Mouse (Mus musculus) neural tube, postnatal 0 days (tissue): ENCODE measurements around the gene Itfg2. TPM values are rescaled to one million over a fixed set of nuclear protein-coding genes. Genes with fewer than 3 reads are reported as not detected.

ENCODE experiments used
- polyA plus RNA-seq: library from polyadenylated mRNA; unstranded; fragments of >200 nt; fragmentation: Nextera tagmentation; extraction: Ambion mirVana; gene quantifications from 2 replicates; pipeline ENCODE4 v1.2.1, GENCODE M21; 2015

Itfg2 gene
- polyA plus RNA-seq = 30.7 and 35.2 TPM in 2 replicates

DNA sequence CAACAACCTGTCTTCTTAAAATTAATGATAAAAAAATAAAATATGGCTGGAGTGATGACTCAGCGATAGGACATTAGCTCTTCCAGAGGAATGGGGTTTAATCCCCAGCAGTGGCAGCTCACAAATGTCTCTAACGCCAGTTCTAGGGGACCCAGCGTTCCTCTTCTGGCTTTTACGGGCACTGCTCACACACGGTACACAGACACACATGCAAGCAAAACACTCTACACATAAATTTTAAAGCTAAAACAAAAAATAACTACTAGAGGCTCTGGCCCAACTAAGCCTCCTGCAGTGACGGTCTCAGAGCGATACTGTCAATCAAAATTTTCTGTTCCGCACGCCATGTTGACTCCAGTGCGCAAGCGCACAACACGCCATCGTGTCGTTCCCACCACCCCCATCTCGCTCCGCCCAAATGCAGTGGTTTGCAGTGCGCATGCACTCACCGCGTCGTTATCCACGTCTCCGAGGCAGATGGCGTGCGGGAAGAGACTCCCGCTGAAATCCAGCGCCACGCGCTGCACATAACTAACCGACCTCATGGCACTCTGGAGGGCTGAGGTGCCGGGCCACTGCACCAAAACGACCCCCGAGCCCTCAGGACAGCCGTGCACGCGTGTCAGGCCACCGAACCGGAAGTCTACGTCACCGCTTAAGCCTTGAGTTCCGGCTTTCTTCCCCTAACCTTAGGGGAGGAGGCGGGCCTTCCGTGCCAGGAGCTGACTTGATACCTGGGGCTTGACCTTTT lies at the start of gene Itfg2:
Gene Itfg2 (minus strand): TSS at position 663 of the 751 bp plus-strand sequence.

DNA sequence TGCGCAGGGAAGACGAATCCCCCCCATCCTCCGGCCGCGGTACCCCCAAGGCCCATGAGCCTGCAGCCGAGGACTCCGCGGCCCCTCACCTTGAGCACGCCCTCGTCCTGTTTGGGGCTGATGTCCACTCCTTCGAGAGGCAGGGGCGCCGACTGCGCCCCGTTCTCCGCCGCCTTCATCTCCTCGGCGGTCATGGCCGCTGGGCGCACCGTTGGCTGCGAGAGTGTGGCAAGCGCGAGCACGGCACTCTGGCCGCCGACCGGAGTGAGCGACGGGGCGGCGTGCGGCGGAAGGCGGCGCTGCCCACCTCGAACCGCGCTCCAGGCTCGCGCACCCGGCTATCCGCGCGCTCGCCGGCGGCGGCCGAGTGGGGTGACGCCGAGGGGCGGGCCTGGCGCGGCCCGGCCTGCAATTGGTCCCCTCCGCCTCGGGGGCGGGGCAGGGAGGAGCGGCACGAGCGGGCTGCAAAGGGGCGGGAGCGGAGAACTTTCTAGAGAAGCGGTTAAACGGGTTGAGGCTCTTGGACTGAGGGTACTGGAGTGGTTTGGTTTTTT lies 13.7 kb upstream of the Itfg2 start, which contains the start of gene Fkbp4:
Gene Fkbp4 (minus strand): TSS at position 361 of the 554 bp plus-strand sequence.

DNA sequence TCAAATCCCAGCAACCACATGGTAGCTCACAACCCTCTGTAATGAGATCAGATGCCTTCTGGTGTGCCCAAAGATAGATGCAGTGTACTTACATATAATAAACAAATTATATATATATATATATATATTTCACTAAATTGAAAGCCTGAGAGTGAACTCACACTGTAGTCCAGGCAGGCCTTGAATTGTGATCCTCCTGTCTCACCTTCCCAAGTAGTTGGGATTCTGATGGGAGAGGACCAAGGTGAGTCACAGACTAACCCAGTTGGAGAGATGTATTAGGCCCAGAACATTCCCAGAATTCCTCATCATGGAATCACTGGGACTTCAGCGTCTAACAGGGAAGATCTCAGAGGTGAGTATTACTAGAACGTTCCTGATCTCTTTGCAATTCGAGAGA lies 25.7 kb downstream of the Itfg2 start, which contains the start of gene Nrip2:
Gene Nrip2 (plus strand): TSS at position 301 of the 400 bp plus-strand sequence.

GRCm38 (mm10) chr6:128375192-128375591 lies 49.5 kb downstream of the Itfg2 start, which contains the start of the genes Tex52 and Gm44596:
Gene Tex52, plus strand, starts transcription at chr6:128375456.
Gene Gm44596, plus strand, starts transcription at chr6:128375503.

DNA sequence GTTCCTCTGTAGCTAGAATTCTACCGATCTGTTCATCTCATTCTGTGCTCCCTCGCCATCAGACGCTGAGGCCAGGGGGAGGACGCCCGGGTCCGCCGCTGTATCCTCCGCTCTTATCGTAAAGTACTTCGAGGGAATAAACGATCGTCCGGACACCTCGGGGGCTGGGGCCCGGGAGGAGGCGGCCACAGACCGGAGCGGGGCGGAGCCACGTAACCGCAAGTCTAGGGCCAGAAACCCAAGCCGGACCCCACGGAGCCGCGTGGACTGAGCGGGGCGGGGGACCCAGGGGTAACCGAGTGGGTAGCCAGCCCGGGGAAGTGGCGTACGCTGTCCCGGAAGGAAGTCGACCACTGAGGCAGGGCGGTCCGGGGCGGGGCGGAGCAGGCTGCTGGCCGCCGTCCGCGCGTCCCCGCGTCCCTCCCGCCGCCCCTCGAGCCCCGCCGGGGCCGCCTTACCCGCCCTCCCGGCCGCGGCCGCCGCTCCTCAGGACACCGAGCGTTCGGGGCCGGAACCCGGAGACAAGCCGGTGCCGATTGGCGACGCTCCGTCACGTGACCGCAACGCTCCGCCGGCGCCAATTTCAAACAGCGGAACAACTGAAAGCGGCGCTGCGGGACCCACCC lies 62.2 kb downstream of the Itfg2 start, which contains the start of the genes Rhno1 and Foxm1:
Gene Rhno1 (minus strand): TSS at position 531 of the 626 bp plus-strand sequence.
Gene Foxm1 (plus strand): TSS at position 587 of the 626 bp plus-strand sequence.

Other genes with a start within 250 kb of the Itfg2 start
- 0.64 and 0.74 TPM in 2 replicates for gene Tead4, start 124.1 kb downstream of the Itfg2 start, polyA plus RNA-seq
- gene Tulp3, start 69.1 kb downstream of the Itfg2 start, polyA plus RNA-seq = 17.0 and 20.1 TPM in 2 replicates
- 48.6 and 51.2 TPM in 2 replicates for gene Rhno1, start 62.0 kb downstream of the Itfg2 start, polyA plus RNA-seq
- 3.3 and 3.7 TPM in 2 replicates for gene Foxm1, start 62.0 kb downstream of the Itfg2 start, polyA plus RNA-seq
- gene Tex52, start 49.5 kb downstream of the Itfg2 start, polyA plus RNA-seq = 0.47 and 0.85 TPM in 2 replicates
- gene Gm44596, start 49.4 kb downstream of the Itfg2 start, polyA plus RNA-seq = not detected in 2 replicates
- 12.0 and 16.8 TPM in 2 replicates for gene Nrip2, start 25.6 kb downstream of the Itfg2 start, polyA plus RNA-seq
- gene Fkbp4, start 13.7 kb upstream of the Itfg2 start, polyA plus RNA-seq = 209 and 224 TPM in 2 replicates
- gene Pzp, start 101.8 kb upstream of the Itfg2 start, polyA plus RNA-seq = 0.30 and 0.57 TPM in 2 replicates
- 13.2 and 17.3 TPM in 2 replicates for gene A2ml1, start 156.7 kb upstream of the Itfg2 start, polyA plus RNA-seq
- gene Klrb1a, start 198.6 kb upstream of the Itfg2 start, polyA plus RNA-seq = 0.21 and 0.38 TPM in 2 replicates
- gene Clec2h, start 237.5 kb upstream of the Itfg2 start, polyA plus RNA-seq = not detected in 2 replicates